Mouse (Mus musculus): ENCODE measurements around the gene Acads.

DNA sequence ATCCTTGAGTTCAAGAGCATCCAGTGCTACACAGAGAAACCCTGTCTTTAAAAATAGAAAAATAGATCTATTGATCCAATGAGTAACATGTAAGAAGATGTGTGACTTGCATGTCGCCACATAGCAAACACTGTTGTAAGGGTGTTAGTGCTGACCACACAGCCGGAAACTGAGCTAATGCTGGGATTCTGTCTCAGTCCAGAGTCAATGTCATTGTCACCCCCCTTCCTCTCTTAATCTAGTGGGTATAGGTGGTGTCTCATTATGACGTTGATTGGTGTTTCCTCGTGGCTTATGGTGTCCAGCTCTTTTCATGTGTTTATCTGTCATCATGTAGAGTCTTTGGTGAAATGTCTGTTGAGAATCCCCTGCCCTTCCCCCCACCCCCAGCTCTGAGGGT lies 52.9 kb downstream of the Acads start:
- TF ChIP-seq CTCF (IDR thresholded peaks at IDR 0.05; ENCODE audit: borderline replicate concordance, insufficient read depth, low read depth, low read length) (no peak), POLR2A (IDR thresholded peaks at IDR 0.05; ENCODE audit: borderline replicate concordance, insufficient read depth, low read length) (no peak)
